Mouse (Mus musculus) bone marrow, adult 2 months (tissue): ENCODE data around the gene Pgam5. TPM values are rescaled to one million over a fixed set of nuclear protein-coding genes. Genes with fewer than 3 reads are reported as not detected.

ENCODE experiments used
- H3K27ac ChIP-seq: fragments of 200-500 bp; 2 replicates; pipeline ENCODE4 v1.5.1; 2012; ENCODE audit warnings: low read depth, mild to moderate bottlenecking, control low read depth, inconsistent platforms, low read length; ENCODE audit not compliant: control insufficient read depth, poor library complexity, insufficient read depth
- H3K4me1 ChIP-seq: fragments of 200-500 bp; 2 replicates; pipeline ENCODE4 v1.6.1; 2011; ENCODE audit warnings: low read length; ENCODE audit not compliant: control insufficient read depth, insufficient read depth
- H3K4me3 ChIP-seq: fragments of 200-500 bp; replicated peaks from 2 replicates; pipeline ENCODE3; 2011; ENCODE audit warnings: mild to moderate bottlenecking, low read depth, low read length, control low read depth; ENCODE audit not compliant: control insufficient read depth
- CTCF ChIP-seq: fragments of 200-500 bp; IDR thresholded peaks from 2 replicates; pipeline ENCODE4 v1.5.1; 2011; ENCODE audit warnings: low read length, control low read depth; ENCODE audit not compliant: control insufficient read depth, insufficient read depth
- POLR2A ChIP-seq: fragments of 200-500 bp; IDR thresholded peaks from 2 replicates; pipeline ENCODE4 v1.6.1; 2011; ENCODE audit warnings: low read depth, mild to moderate bottlenecking, control low read depth, low read length, borderline replicate concordance; ENCODE audit not compliant: control insufficient read depth
- WGBS: fragments of 180-500 bp; shearing (Covaris S2); methylation state at CpG from one replicate; pipeline ENCODE4 v1.1.7; 2018; 5-methylcytosine and 5-hydroxymethylcytosine counted together
- polyA plus RNA-seq: library from polyadenylated mRNA; stranded (reverse); fragments of >200 nt; gene quantifications from 2 replicates; pipeline ENCODE4 v1.2.4, GENCODE M21; 2011; ENCODE audit warnings: low replicate concordance; ENCODE audit not compliant: missing spikeins, insufficient read depth, insufficient read length

Gene Pgam5
- polyA plus RNA-seq, 1 experiment = 24.3 TPM

- Histone ChIP-seq H3K27ac (no peak overlapping the region), H3K4me3 (no peak overlapping the region), H3K4me1 (no peaks in the 10 kb centered on the region; the same call in 1 of the 2 replicates)
- WGBS = 93% methylated on average over 6 of the region's 6 CpGs
- no peak for TF ChIP-seq CTCF
- TF ChIP-seq POLR2A = no peak
These were observed 529 bp upstream of the Pgam5 start for GRCm38 (mm10) chr5:110270242-110270641.

- WGBS = 90% methylated on average over 4 of the region's 4 CpGs
- TF ChIP-seq POLR2A = no peak
- no peak for TF ChIP-seq CTCF
- H3K27ac ChIP-seq = no peak overlapping the region
- H3K4me1 ChIP-seq = no peaks in the 10 kb centered on the region; the same call in 1 of the 2 replicates
- no peak overlapping the region for H3K4me3 ChIP-seq
These were observed 2.8 kb downstream of the Pgam5 start for GRCm38 (mm10) chr5:110266941-110267340.

GRCm38 (mm10) chr5:110244091-110244490 lies 25.6 kb downstream of the Pgam5 start:
- 84% methylated on average over 2 of the region's 2 CpGs for WGBS
- TF ChIP-seq CTCF (no peak), POLR2A (no peak)
- H3K27ac ChIP-seq = no peak overlapping the region
- no peaks in the 10 kb centered on the region for H3K4me1 ChIP-seq
- H3K4me3 ChIP-seq = no peak overlapping the region

GRCm38 (mm10) chr5:110232346-110232745 lies 37.4 kb downstream of the Pgam5 start:
- Histone ChIP-seq H3K4me3 (peak overlapping the region; percentile 52), H3K4me1 (peaks cover 1% of the 10 kb centered on the region; the same call in 1 of the 2 replicates), H3K27ac (no peak overlapping the region; the same call in 1 of the 2 replicates)
- TF ChIP-seq POLR2A (no peak), CTCF (no peak)
- WGBS = 10% methylated on average over 6 of the region's 6 CpGs

GRCm38 (mm10) chr5:110231638-110232037 lies 38.1 kb downstream of the Pgam5 start:
- TF ChIP-seq CTCF (no peak), POLR2A (no peak)
- H3K4me3 ChIP-seq = peak overlapping the region; percentile 69
- 32% methylated on average over 13 of the region's 13 CpGs for WGBS
- H3K4me1 ChIP-seq = peaks cover 1% of the 10 kb centered on the region; the same call in 1 of the 2 replicates
- H3K27ac ChIP-seq = no peak overlapping the region

GRCm38 (mm10) chr5:110230780-110231461 lies 38.8 kb downstream of the Pgam5 start, which contains the start of gene Ankle2:
Gene Ankle2 (plus strand): TSS chr5:110231004.
- Histone ChIP-seq H3K4me3 (peak within 1 kb of the TSS; percentile 100), H3K27ac (peak within 1 kb of the TSS; percentile 100), H3K4me1 (peaks cover 1% of the 10 kb centered on the region; the same call in 1 of the 2 replicates)
- TF ChIP-seq CTCF (no peak), POLR2A (peak; percentile 69; the same call in 1 of the 2 replicates)
- WGBS = under 1% methylated on average over 81 of the region's 81 CpGs

- peak overlapping the region; percentile 82 for H3K4me3 ChIP-seq
- no peak for TF ChIP-seq POLR2A
- H3K4me1 ChIP-seq = peaks cover 1% of the 10 kb centered on the region; the same call in 1 of the 2 replicates
- H3K27ac ChIP-seq = peak overlapping the region; percentile 100
- WGBS = 4% methylated on average over 8 of the region's 8 CpGs
These were observed 39.3 kb downstream of the Pgam5 start for GRCm38 (mm10) chr5:110230401-110230779.

- Histone ChIP-seq H3K4me3 (no peak overlapping the region), H3K4me1 (peaks cover 1% of the 10 kb centered on the region; the same call in 1 of the 2 replicates), H3K27ac (no peak overlapping the region)
- TF ChIP-seq CTCF (no peak), POLR2A (no peak)
- WGBS = 78% methylated on average over 1 of the region's 1 CpGs
These were observed 42.3 kb downstream of the Pgam5 start for GRCm38 (mm10) chr5:110227336-110227883.
